ENCODE assay signal across 17 mouse cellular contexts in genomic region chr12:27653541-27653940, GRCm38 (mm10).
"Had no signal": no experiment of that assay in that cellular context is flagged by ENCODE, and none has a peak within 500 bp of the region (broad histone marks: within the 10 kb centered on the region; RNA-seq: fewer than 3 reads in every experiment).

No protein-coding gene starts in this region.

- H3K4me3 ChIP-seq: lung, embryonic 15.5 days; megakaryocyte, embryonic 14.5 days; midbrain, embryonic 13.5 days; midbrain, embryonic 15.5 days; neural tube, embryonic 12.5 days; stomach, embryonic 15.5 days had no signal

- DNase-seq: liver, postnatal 0 days; lung, adult 2 months; lung, postnatal 14 days; lung, postnatal 36 days; right cerebral cortex, postnatal 14 days; thymus, adult 2 months; thymus, postnatal 25 days; thymus, postnatal 4 days had no signal

- H3K36me3 ChIP-seq: lung, embryonic 15.5 days; midbrain, embryonic 13.5 days; midbrain, embryonic 15.5 days; neural tube, embryonic 12.5 days; stomach, embryonic 15.5 days had no signal

- H3K27me3 ChIP-seq: lung, embryonic 15.5 days; megakaryocyte, embryonic 14.5 days; midbrain, embryonic 13.5 days; midbrain, embryonic 15.5 days; neural tube, embryonic 12.5 days; stomach, embryonic 15.5 days had no signal

- H3K4me1 ChIP-seq: lung, embryonic 15.5 days; neural tube, embryonic 12.5 days; stomach, embryonic 15.5 days had no signal

- H3K27ac ChIP-seq: lung, embryonic 15.5 days; macrophage; midbrain, embryonic 13.5 days; midbrain, embryonic 15.5 days; neural tube, embryonic 12.5 days; stomach, embryonic 15.5 days; stomach, postnatal 0 days had no signal

- ATAC-seq: liver, postnatal 0 days; midbrain, embryonic 13.5 days; midbrain, embryonic 15.5 days had no signal

- H3K9ac ChIP-seq: liver, postnatal 0 days; lung, embryonic 15.5 days; midbrain, embryonic 13.5 days; midbrain, embryonic 15.5 days; neural tube, embryonic 12.5 days; stomach, embryonic 15.5 days had no signal

- H3K4me2 ChIP-seq: lung, embryonic 15.5 days; midbrain, embryonic 11.5 days; midbrain, embryonic 13.5 days; midbrain, embryonic 15.5 days; neural tube, embryonic 12.5 days; stomach, embryonic 15.5 days had no signal

- H3K9me3 ChIP-seq: lung, embryonic 15.5 days; megakaryocyte, embryonic 14.5 days; midbrain, embryonic 13.5 days; midbrain, embryonic 15.5 days; neural tube, embryonic 12.5 days; stomach, embryonic 15.5 days had no signal
